Mouse (Mus musculus) gastrocnemius, adult 2 months (tissue): ENCODE measurements at regions not wholly inside any gene's neighbourhood (a gene's known extent, or its start where the extent isn't known, plus 50 kb on each side); places are given as distances from the start of the nearest gene placed in this dataset.
A peak's percentile ranks its signal among the peaks of the same experiment; 100 is the strongest.

Experiments used
- DNase-seq: peaks from one replicate; pipeline ENCODE4 v3.0.0; 2022
- H3K27ac ChIP-seq: fragments of 200-600 bp; 2 replicates; pipeline ENCODE4 v1.8.1; 2022; ENCODE audit warnings: mild to moderate bottlenecking
- H3K4me3 ChIP-seq: fragments of 200-600 bp; 2 replicates; pipeline ENCODE4 v1.8.1; 2022; ENCODE audit warnings: mild to moderate bottlenecking, moderate library complexity
- CTCF ChIP-seq: fragments of 200-600 bp; IDR thresholded peaks from 2 replicates; pipeline ENCODE4 v1.8.1; 2022; ENCODE audit warnings: antibody characterized with exemption, mild to moderate bottlenecking, moderate library complexity
- intact Hi-C: fragments of 180-260 bp; cut with DNase I; formaldehyde crosslinking; loops from one replicate; pipeline ENCODE4 v1.15.1; 2025

DNA sequence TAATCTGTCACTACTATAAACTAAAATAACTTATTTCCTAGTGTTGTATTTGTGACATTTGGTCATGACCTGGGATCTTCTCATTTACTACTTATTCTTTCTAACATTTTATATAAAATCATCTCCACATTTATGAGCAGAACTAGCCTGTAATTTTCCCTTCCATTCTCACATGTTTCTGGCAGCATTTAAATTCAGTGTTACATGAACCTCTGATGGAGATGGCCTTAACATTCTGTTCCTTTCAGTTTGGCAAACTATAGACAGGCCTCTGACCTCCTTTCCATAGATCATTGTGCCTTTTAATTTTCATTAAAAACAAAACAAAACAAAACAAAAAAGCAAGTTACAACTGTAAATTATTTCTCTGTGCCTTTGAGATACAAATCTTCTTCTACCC is 77.1 kb upstream of the Pdc start:
- intact Hi-C loops: no loop called here
- H3K4me3 ChIP-seq: no peak overlapping the region
- DNase-seq: no peak
- TF ChIP-seq CTCF: no peak
- no peak overlapping the region for H3K27ac ChIP-seq

GRCm38 (mm10) chr1:150244916-150245315 is 74.3 kb upstream of the Pdc start:
- no peak overlapping the region for H3K4me3 ChIP-seq
- no peak overlapping the region for H3K27ac ChIP-seq
- no peak for DNase-seq
- intact Hi-C loops: no loop called here
- no peak for TF ChIP-seq CTCF

DNA sequence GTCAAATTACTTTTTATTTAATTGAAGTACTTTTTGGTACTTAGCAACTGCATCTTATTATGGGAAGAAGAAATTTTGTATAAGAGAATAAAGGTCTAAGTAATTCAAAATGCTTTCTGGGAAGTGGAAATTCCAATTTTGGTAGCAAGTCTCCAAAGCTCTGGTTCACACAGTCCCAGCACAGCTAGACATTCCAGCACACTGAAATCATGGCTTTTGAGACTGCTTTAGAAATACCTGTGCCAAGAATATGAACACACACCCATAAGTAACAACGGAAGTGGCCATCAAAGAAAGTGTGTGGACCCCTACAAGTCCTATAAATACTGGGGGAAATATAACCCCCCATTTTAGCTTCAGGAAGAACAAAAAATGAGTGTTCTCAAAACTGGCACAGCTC is 67.8 kb upstream of the Pdc start:
- no peak for TF ChIP-seq CTCF
- intact Hi-C loops: no loop called here
- no peak overlapping the region for H3K27ac ChIP-seq
- no peak for DNase-seq
- no peak overlapping the region for H3K4me3 ChIP-seq

GRCm38 (mm10) chr1:150251876-150252275 is 67.3 kb upstream of the Pdc start:
- intact Hi-C loops: no loop called here
- no peak overlapping the region for H3K27ac ChIP-seq

GRCm38 (mm10) chr1:150257596-150257995 is 61.6 kb upstream of the Pdc start:
- H3K4me3 ChIP-seq: no peak overlapping the region
- no peak; the same call in 1 of the 2 replicates for TF ChIP-seq CTCF
- no peak for DNase-seq
- no peak overlapping the region for H3K27ac ChIP-seq
- intact Hi-C loops: no loop called here

More at GRCm38 (mm10) chr1:150251876-150252275, 67.3 kb upstream of the Pdc start:
- H3K4me3 ChIP-seq: no peak overlapping the region
- no peak for DNase-seq
- TF ChIP-seq CTCF: no peak

DNA sequence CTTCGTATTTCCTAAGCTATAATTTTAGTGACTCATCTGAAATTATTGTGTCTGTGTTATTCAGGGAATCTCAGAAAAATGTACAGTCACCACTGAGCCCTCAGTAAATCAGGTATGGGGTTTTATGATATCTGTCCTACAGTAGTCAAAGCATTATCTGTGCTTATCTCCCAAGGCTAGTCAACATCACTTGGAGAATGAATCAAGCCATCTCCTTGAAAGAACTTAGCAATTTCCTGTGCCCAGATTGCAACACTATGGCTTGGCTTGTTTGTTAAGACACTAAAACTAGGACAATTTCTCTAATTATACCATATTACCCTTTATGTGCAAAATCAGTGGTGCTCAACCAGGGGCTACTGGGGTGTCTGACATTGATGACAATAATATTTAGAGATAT is 58.9 kb upstream of the Pdc start:
- H3K4me3 ChIP-seq: no peak overlapping the region
- no peak for DNase-seq
- intact Hi-C loops: loop anchor here (5.0 kb wide), 1 partner anchor 428 kb away; no protein-coding TSS in a partner anchor
- no peak for TF ChIP-seq CTCF
- H3K27ac ChIP-seq: no peak overlapping the region

DNA sequence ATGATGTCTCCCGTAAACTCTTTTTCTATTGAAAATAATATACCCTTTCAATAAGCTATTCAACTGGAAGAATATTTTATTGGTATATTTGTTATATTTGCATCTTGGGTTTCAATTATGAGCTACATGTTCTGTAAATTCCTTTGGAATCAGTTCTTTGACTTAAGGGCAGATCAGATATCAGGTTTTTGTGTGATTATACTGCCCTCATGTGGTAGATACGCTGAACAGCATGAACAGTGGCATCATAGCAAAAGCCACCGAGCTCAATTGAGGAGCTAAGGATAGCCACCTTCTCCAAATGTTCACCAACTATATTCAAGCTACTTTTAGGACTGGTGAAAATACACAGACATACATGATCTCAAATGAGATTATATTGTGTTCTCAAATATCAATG is 52.7 kb upstream of the Pdc start:
- DNase-seq: no peak
- peak; percentile 64 for TF ChIP-seq CTCF
- Histone ChIP-seq H3K4me3 (no peak overlapping the region), H3K27ac (no peak overlapping the region)
- intact Hi-C loops: no loop called here

- TF ChIP-seq CTCF: no peak
- Histone ChIP-seq H3K27ac (no peak overlapping the region), H3K4me3 (no peak overlapping the region)
- intact Hi-C loops: no loop called here
- DNase-seq: no peak
Measured at GRCm38 (mm10) chr1:150267003-150267402, 52.2 kb upstream of the Pdc start.
